Mouse (Mus musculus) embryo, embryonic 9.5 days (tissue): ENCODE data around the gene Ankle2.

Experiments used
- DNase-seq: peaks from one replicate; pipeline ENCODE4 v3.0.0-alpha.2; 2017; ENCODE audit errors: extremely low spot score

Gene Ankle2

GRCm38 (mm10) chr5:110230780-110231461 is at the start of gene Ankle2:
Gene Ankle2, plus strand, starts transcription at chr5:110231004.
- DNase-seq, result peak; percentile 94

GRCm38 (mm10) chr5:110181716-110182115 is 49.1 kb upstream of the Ankle2 start:
- DNase-seq, result no peak

GRCm38 (mm10) chr5:110203164-110203895 is 27.5 kb upstream of the Ankle2 start:
- DNase-seq, result peak; percentile 4

- DNase-seq, result no peak
Measured at GRCm38 (mm10) chr5:110204777-110205176, 26.0 kb upstream of the Ankle2 start.

GRCm38 (mm10) chr5:110211312-110211711 is 19.5 kb upstream of the Ankle2 start:
- no peak for DNase-seq

GRCm38 (mm10) chr5:110216780-110217179 is 14.0 kb upstream of the Ankle2 start:
- no peak for DNase-seq

- DNase-seq, result no peak
Measured at GRCm38 (mm10) chr5:110220331-110220730, 10.5 kb upstream of the Ankle2 start.

- no peak for DNase-seq
Measured at GRCm38 (mm10) chr5:110222757-110223156, 8.0 kb upstream of the Ankle2 start.

- no peak for DNase-seq
Measured at GRCm38 (mm10) chr5:110225056-110225455, 5.7 kb upstream of the Ankle2 start.

GRCm38 (mm10) chr5:110227336-110227883 is 3.4 kb upstream of the Ankle2 start:
- DNase-seq, result no peak

- DNase-seq, result no peak
Measured at GRCm38 (mm10) chr5:110230401-110230779, 414 bp upstream of the Ankle2 start.

- peak; percentile 20 for DNase-seq
Measured at GRCm38 (mm10) chr5:110231638-110232037, 834 bp downstream of the Ankle2 start.

- no peak for DNase-seq
Measured at GRCm38 (mm10) chr5:110232346-110232745, 1.5 kb downstream of the Ankle2 start.

- DNase-seq, result no peak
Measured at GRCm38 (mm10) chr5:110244091-110244490, 13.3 kb downstream of the Ankle2 start.

GRCm38 (mm10) chr5:110266941-110267340 is 36.1 kb downstream of the Ankle2 start:
- DNase-seq, result no peak

GRCm38 (mm10) chr5:110269141-110270101 is 38.6 kb downstream of the Ankle2 start, which contains the start of gene Pgam5:
Gene Pgam5, minus strand, starts transcription at chr5:110269913.
- DNase-seq, result peak; percentile 92

GRCm38 (mm10) chr5:110270242-110270641 is 39.4 kb downstream of the Ankle2 start:
- no peak for DNase-seq

- DNase-seq, result no peak
Measured at GRCm38 (mm10) chr5:110274147-110274546, 43.3 kb downstream of the Ankle2 start.

- DNase-seq, result no peak
Measured at GRCm38 (mm10) chr5:110274846-110275245, 44.0 kb downstream of the Ankle2 start.

GRCm38 (mm10) chr5:110276391-110276790 is 45.6 kb downstream of the Ankle2 start:
- no peak for DNase-seq

- DNase-seq, result no peak
Measured at GRCm38 (mm10) chr5:110276910-110277309, 46.1 kb downstream of the Ankle2 start.

- DNase-seq, result no peak
Measured at GRCm38 (mm10) chr5:110281984-110282383, 51.2 kb downstream of the Ankle2 start.
